Mouse (Mus musculus): ENCODE measurements around the gene Gm49336. TPM values are rescaled to one million over a fixed set of nuclear protein-coding genes. Genes with fewer than 3 reads are reported as not detected.
A peak's percentile ranks its signal among the peaks of the same experiment; 100 is the strongest.

Gene Gm49336
- polyA plus RNA-seq, 2 experiments, result 20.4 to 35.9 TPM

DNA sequence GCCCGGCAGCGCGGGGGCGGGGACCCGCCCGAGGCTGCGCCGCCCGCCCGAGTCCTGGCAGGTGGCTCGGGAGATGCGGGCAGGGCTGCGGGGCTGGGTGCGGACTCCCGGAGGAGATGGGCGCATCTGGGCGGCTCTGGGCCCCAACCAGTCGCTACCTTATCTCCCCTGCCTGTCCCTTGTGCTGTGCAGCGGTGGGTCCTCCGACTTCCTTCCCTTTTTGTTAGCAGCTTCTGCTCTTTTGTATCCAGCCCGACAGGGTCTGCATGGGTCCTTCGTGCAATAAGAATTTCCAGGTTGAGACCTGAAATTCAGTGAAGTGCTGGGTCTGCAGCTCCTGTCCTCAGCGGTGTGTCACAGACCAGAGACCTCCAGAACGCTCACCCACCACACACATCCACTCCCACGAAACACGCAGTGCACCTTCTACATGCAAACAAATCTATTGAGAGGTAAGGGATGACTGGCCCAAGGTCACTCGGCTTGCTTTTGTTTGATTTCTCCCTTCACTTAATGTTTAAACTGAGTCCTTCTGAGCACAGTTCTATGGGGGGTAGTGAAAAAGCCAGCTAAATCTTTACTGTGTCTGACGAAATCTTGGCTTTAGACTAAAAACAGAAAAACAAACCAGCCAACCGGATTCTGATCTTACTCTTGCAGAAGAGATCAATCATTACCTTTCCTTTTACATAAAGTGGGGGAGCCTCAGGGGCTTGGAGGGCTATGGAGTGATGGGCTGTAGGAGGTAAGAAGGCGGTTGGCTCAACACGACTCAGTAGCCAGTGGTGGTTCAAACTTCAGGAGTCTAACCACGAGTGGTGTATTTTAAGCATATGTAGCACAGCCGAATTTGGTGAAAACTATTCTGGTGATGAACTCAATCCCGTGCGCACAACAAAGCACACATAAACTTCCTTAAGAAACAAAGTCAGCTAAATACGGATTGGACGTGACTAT is 73.4 kb downstream of the Gm49336 start:
- H3K4me3 ChIP-seq (ENCODE audit: insufficient read depth in 1 of 2, low read depth in 2 of 2, low read length in 2 of 2), result peak overlapping the region; percentile 36 to 57
- H3K4me1 ChIP-seq (replicated peaks; ENCODE audit: control insufficient read depth in 2 of 2, insufficient read depth in 2 of 2, low read length in 1 of 2), result peaks cover 0 to 10% of the 10 kb centered on the region in 2 experiments; a peak in 3 of 4 replicates
- H3K36me3 ChIP-seq (replicated peaks; ENCODE audit: control insufficient read depth, insufficient read depth, low read depth), result no peaks in the 10 kb centered on the region
- H3K9me3 ChIP-seq (ENCODE audit: control insufficient read depth, low read length), result no peaks in the 10 kb centered on the region
- peak in 1 of 3 experiments; percentile 2 for DNase-seq (ENCODE audit: low read depth in 3 of 3, low spot score in 3 of 3)
- ATAC-seq (ENCODE audit: insufficient read depth), result no peak; the same call in 1 of the 2 replicates
- peak overlapping the region; percentile 68 for H3K4me2 ChIP-seq (ENCODE audit: low read depth)
- peak overlapping the region; percentile 37 for H3K9ac ChIP-seq (replicated peaks)
- peaks cover 21% of the 10 kb centered on the region for H3K27me3 ChIP-seq (ENCODE audit: control insufficient read depth, insufficient read depth, low read length)
- no peak overlapping the region for H3K27ac ChIP-seq
- 4% methylated on average over 37 of the region's 37 CpGs for WGBS (ENCODE audit: insufficient replicate concordance)
- TF ChIP-seq EP300 (IDR thresholded peaks at IDR 0.05; ENCODE audit: low read depth) (no peak), CTCF (IDR thresholded peaks at IDR 0.05; ENCODE audit: low read depth) (no peak)

DNA sequence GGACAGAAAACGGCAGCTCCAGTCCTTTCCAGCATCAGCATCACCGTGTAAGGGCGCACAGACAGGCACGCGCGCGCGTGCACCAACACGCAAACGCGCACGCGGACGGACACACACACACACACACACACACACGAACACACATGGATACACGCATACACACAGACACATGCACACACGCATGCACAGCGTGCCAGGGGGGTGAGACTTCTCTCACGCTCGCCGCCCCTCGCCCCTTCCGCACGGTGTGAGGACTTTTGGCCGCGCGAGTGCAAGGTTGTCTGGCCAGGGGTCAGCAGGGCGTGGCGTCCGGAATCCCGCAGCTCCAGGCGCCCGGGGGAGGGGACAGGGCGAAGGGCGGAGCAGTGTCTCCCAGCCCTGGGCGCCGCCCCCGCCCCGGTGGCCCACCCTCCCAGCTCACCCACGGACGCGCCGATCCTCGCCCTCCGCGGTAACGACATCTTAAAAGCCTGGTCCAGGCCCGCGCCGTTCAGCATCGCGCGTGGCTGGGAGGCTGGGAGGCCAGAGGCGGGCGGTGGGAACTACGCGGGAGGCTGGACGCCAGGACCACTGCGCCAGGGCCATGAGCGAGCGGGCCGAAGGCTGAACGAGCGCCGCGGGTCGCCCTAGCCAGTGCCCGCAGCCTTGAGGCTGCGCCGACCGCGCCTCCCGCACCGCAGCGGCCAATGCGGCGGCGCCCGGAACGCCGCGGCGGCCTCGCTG is 74.3 kb downstream of the Gm49336 start:
- DNase-seq (ENCODE audit: low read depth in 3 of 3, low spot score in 3 of 3) (peak in 2 of 3 experiments; percentile 13 to 16), ATAC-seq (ENCODE audit: insufficient read depth) (peak; percentile 72)
- Histone ChIP-seq H3K4me1 (replicated peaks; ENCODE audit: control insufficient read depth in 2 of 2, insufficient read depth in 2 of 2, low read length in 1 of 2) (peaks cover 0 to 10% of the 10 kb centered on the region in 2 experiments; a peak in 2 of 4 replicates), H3K4me3 (ENCODE audit: insufficient read depth in 1 of 2, low read depth in 2 of 2, low read length in 2 of 2) (peak overlapping the region; percentile 36 to 57), H3K27me3 (ENCODE audit: control insufficient read depth, insufficient read depth, low read length) (peaks cover 21% of the 10 kb centered on the region), H3K9me3 (ENCODE audit: control insufficient read depth, low read length) (no peaks in the 10 kb centered on the region), H3K9ac (replicated peaks) (peak overlapping the region; percentile 37), H3K27ac (no peak overlapping the region), H3K36me3 (replicated peaks; ENCODE audit: control insufficient read depth, insufficient read depth, low read depth) (no peaks in the 10 kb centered on the region), H3K4me2 (ENCODE audit: low read depth) (peak overlapping the region; percentile 68)
- TF ChIP-seq EP300 (IDR thresholded peaks at IDR 0.05; ENCODE audit: low read depth), result no peak
- TF ChIP-seq CTCF (IDR thresholded peaks at IDR 0.05; ENCODE audit: low read depth), result no peak
- under 1% methylated on average over 76 of the region's 84 CpGs for WGBS (ENCODE audit: insufficient replicate concordance)

DNA sequence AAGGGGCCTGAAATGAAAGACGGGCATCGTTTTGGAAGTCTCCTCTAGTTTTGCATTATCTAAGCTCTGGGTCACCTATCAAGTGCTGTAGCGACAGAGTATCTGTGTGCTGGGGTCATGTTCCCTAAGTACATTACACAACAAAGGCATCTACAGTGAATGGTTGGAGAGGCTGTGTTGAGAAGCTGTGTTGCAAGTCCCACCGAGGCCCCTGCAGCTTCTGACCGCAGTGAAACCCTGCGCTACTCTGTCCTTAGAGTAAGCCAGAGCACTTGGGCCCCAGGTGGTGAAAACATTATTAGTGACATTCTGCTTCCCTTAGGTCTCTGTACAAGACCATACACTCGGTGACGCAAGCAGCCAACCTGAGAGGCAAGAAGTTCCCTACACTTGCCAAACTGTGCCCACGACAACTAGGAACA is 74.8 kb downstream of the Gm49336 start:
- peak in 2 of 3 experiments; percentile 10 to 11 for DNase-seq (ENCODE audit: low read depth in 3 of 3, low spot score in 3 of 3)
- Histone ChIP-seq H3K4me3 (ENCODE audit: insufficient read depth in 1 of 2, low read depth in 2 of 2, low read length in 2 of 2) (peak overlapping the region; percentile 36 to 57), H3K4me2 (ENCODE audit: low read depth) (peak overlapping the region; percentile 68), H3K9me3 (ENCODE audit: control insufficient read depth, low read length) (no peaks in the 10 kb centered on the region), H3K36me3 (replicated peaks; ENCODE audit: control insufficient read depth, insufficient read depth, low read depth) (no peaks in the 10 kb centered on the region), H3K27ac (no peak overlapping the region), H3K4me1 (replicated peaks; ENCODE audit: control insufficient read depth in 2 of 2, insufficient read depth in 2 of 2, low read length in 1 of 2) (peaks cover 0 to 10% of the 10 kb centered on the region in 2 experiments; a peak in 2 of 4 replicates), H3K9ac (replicated peaks) (no peak overlapping the region), H3K27me3 (ENCODE audit: control insufficient read depth, insufficient read depth, low read length) (peaks cover 21% of the 10 kb centered on the region)
- ATAC-seq (ENCODE audit: insufficient read depth), result peak; percentile 50
- no peak for TF ChIP-seq CTCF (IDR thresholded peaks at IDR 0.05; ENCODE audit: low read depth)
- no peak for TF ChIP-seq EP300 (IDR thresholded peaks at IDR 0.05; ENCODE audit: low read depth)
- WGBS (ENCODE audit: insufficient replicate concordance), result 16% methylated on average over 9 of the region's 9 CpGs

DNA sequence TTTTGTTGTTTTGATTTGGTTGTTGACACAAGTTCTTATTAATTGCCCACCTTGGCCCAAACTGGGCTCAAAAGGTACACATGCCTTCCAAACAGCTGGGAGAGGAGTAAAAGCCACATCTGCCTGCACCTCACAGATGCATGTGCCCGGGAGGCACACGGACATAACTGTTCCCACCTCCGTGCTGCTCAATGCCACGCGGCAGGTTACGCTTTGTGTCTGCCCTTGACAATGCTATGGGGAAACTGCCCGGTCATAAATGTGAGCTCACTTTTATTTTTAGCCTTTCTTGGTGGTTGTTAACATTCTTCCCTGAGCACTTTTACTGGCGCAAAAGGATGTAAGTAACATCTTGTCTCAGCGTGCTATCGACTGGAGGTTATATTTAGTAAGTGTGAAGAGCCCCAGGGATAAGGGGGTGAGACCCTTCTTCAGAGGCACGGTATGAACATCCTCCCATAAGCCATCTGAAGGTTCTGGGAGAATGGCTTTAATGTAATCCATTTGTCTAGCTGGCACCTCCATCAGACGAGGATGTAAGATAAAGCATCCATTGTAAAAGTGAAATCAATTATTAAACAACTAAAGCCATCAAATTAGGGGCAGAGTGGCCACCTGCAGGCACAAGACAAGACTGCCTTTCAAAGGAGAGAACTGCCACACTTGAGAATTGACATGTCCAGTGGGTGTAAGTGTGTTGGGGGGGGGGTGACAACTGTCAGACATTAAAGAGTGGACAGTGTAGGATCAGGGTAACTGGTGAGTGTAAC is 78.8 kb downstream of the Gm49336 start:
- Histone ChIP-seq H3K4me2 (ENCODE audit: low read depth) (no peak overlapping the region), H3K4me3 (ENCODE audit: insufficient read depth in 1 of 2, low read depth in 2 of 2, low read length in 2 of 2) (no peak overlapping the region), H3K9ac (replicated peaks) (no peak overlapping the region), H3K4me1 (replicated peaks; ENCODE audit: control insufficient read depth in 2 of 2, insufficient read depth in 2 of 2, low read length in 1 of 2) (no peaks in the 10 kb centered on the region), H3K9me3 (ENCODE audit: control insufficient read depth, low read length) (no peaks in the 10 kb centered on the region), H3K27ac (no peak overlapping the region), H3K36me3 (replicated peaks; ENCODE audit: control insufficient read depth, insufficient read depth, low read depth) (no peaks in the 10 kb centered on the region), H3K27me3 (ENCODE audit: control insufficient read depth, insufficient read depth, low read length) (peaks cover 13% of the 10 kb centered on the region)
- ATAC-seq (ENCODE audit: insufficient read depth) (no peak), DNase-seq (ENCODE audit: low read depth in 3 of 3, low spot score in 3 of 3) (no peak)
- 57% methylated on average over 12 of the region's 12 CpGs for WGBS (ENCODE audit: insufficient replicate concordance)
- TF ChIP-seq CTCF (IDR thresholded peaks at IDR 0.05; ENCODE audit: low read depth) (no peak), EP300 (IDR thresholded peaks at IDR 0.05; ENCODE audit: low read depth) (no peak)
